Mouse (Mus musculus) cortical plate, adult 2 months (tissue): Measurements from ENCODE around the gene Tcp10b.
"Not testable (repeated sequence)": the region's sequence is repeated elsewhere in the genome, so short reads cannot be mapped to it uniquely, and the experiment has no call there.

Experiments
- CTCF ChIP-seq: fragments of 200-500 bp; IDR thresholded peaks from 2 replicates; pipeline ENCODE4 v1.5.1; 2011; ENCODE audit warnings: mild to moderate bottlenecking, control low read depth, low read length; ENCODE audit not compliant: insufficient read depth; ENCODE audit errors: extremely low read depth
- POLR2A ChIP-seq: fragments of 200-500 bp; IDR thresholded peaks from 2 replicates; pipeline ENCODE4 v1.6.1; 2011; ENCODE audit warnings: mild to moderate bottlenecking, low read length, control low read depth; ENCODE audit not compliant: insufficient read depth; ENCODE audit errors: extremely low read depth

GRCm38 (mm10) chr17:13067864-13068385, 7.0 kb downstream of the Tcp10b start:
- TF ChIP-seq CTCF, POLR2A: not testable (repeated sequence)
